Comparison of ENCODE assay signal across 11 mouse cellular contexts in genomic region chr6:32392262-32392661, GRCm38 (mm10).
"Had no signal": no experiment of that assay in that cellular context is flagged by ENCODE, and none has a peak within 500 bp of the region (broad histone marks: within the 10 kb centered on the region; RNA-seq: fewer than 3 reads in every experiment).

No protein-coding gene starts in this region.

- H3K36me3 ChIP-seq: kidney, embryonic 15.5 days; limb, embryonic 13.5 days; liver, embryonic 12.5 days; neural tube, embryonic 13.5 days had no signal

- H3K27me3 ChIP-seq: kidney, embryonic 15.5 days; limb, embryonic 13.5 days; liver, embryonic 12.5 days; neural tube, embryonic 13.5 days had no signal

- H3K4me1 ChIP-seq: liver, embryonic 12.5 days had no signal

- H3K27ac ChIP-seq: kidney, embryonic 15.5 days; limb, embryonic 13.5 days; liver, embryonic 12.5 days; neural tube, embryonic 13.5 days had no signal

- H3K9me3 ChIP-seq: kidney, embryonic 15.5 days; limb, embryonic 13.5 days; liver, embryonic 12.5 days; neural tube, embryonic 13.5 days had no signal

- DNase-seq: kidney, adult 2 months; kidney, postnatal 14 days; left cerebral cortex, postnatal 4 days; right cerebral cortex, adult 18-20 months; right cerebral cortex, postnatal 25 days; thymus, postnatal 36 days had no signal

- H3K9ac ChIP-seq: kidney, embryonic 15.5 days; limb, embryonic 13.5 days; liver, embryonic 12.5 days; neural tube, embryonic 13.5 days had no signal

- H3K4me3 ChIP-seq: kidney, embryonic 15.5 days; limb, embryonic 13.5 days; liver, embryonic 12.5 days; neural tube, embryonic 13.5 days had no signal

- ATAC-seq: intestine, embryonic 16.5 days; liver, embryonic 12.5 days had no signal

- H3K4me2 ChIP-seq: kidney, embryonic 15.5 days; limb, embryonic 13.5 days; liver, embryonic 12.5 days; neural tube, embryonic 13.5 days had no signal
